Mouse (Mus musculus) kidney, embryonic 16.5 days (tissue): ENCODE measurements around the gene Usp37. TPM values are rescaled to one million over a fixed set of nuclear protein-coding genes. Genes with fewer than 3 reads are reported as not detected.

Experiments used
- ATAC-seq: fragments of 200-750 bp; cut with Nextera tagmentation; 2 replicates; pipeline ENCODE4 v1.8.0; 2017; ENCODE audit warnings: moderate TSS enrichment; ENCODE audit not compliant: low FRiP score, low TSS enrichment
- H3K27ac ChIP-seq: fragments of 300-500 bp; sonication (generic); 2 replicates; pipeline ENCODE4 v1.5.1; 2014; ENCODE audit warnings: low read length
- H3K27me3 ChIP-seq: fragments of 300-500 bp; sonication (generic); 2 replicates; pipeline ENCODE4 v1.6.1; 2014; ENCODE audit warnings: low read length, control low read depth, mixed read lengths; ENCODE audit not compliant: insufficient read depth
- H3K36me3 ChIP-seq: fragments of 300-500 bp; sonication (generic); 2 replicates; pipeline ENCODE4 v1.6.1; 2014; ENCODE audit warnings: low read length, control low read depth, mixed read lengths; ENCODE audit not compliant: insufficient read depth
- H3K4me1 ChIP-seq: fragments of 300-500 bp; sonication (generic); 2 replicates; pipeline ENCODE4 v1.6.1; 2014; ENCODE audit warnings: low read length, control low read depth, mixed read lengths; ENCODE audit not compliant: insufficient read depth
- H3K4me2 ChIP-seq: fragments of 300-500 bp; sonication (generic); replicated peaks from 2 replicates; pipeline ENCODE4 v1.6.1; 2014; ENCODE audit warnings: low read depth, low read length
- H3K4me3 ChIP-seq: fragments of 300-500 bp; sonication (generic); 2 replicates; pipeline ENCODE4 v1.5.1; 2014; ENCODE audit warnings: mild to moderate bottlenecking, low read length
- H3K9ac ChIP-seq: fragments of 300-500 bp; sonication (generic); replicated peaks from 2 replicates; pipeline ENCODE4 v1.6.1; 2014; ENCODE audit warnings: low read length
- H3K9me3 ChIP-seq: fragments of 300-500 bp; sonication (generic); 2 replicates; pipeline ENCODE4 v1.6.1; 2016; ENCODE audit warnings: low read length, control low read depth
- WGBS: fragments of 180-500 bp; shearing (Covaris S2); extraction: QIAGEN DNeasy Blood & Tissue Kit; methylation state at CpG from one replicate; pipeline ENCODE4 v1.1.7; 2014; 5-methylcytosine and 5-hydroxymethylcytosine counted together
- polyA plus RNA-seq: library from polyadenylated mRNA; unstranded; fragments of >200 nt; fragmentation: Nextera tagmentation; extraction: Ambion mirVana; gene quantifications from 2 replicates; pipeline ENCODE4 v1.2.1, GENCODE M21; 2015

Usp37 gene
- polyA plus RNA-seq, 1 experiment from 2014 or later, result 31.5 TPM

DNA sequence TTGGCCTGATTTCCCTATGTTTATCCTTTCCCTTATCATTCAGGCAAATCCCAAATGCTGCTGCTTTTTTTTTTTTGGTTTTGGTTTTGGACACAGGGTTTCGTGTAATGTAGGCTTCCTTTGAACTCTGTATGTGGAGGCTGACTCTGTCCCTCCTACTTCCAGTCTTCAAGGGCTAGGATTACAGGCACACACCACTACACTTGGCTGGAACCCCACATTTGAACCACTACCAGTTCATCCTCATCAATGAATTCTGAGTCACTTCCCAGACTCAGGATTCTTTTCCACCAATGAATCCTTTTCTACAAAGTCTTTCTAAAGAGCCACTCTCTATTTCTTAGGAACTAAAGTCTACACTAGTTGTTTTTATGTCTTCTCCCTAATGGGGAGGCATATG lies 43.0 kb downstream of the Usp37 start:
- Histone ChIP-seq H3K4me1 (peaks cover 10% of the 10 kb centered on the region), H3K27ac (no peak overlapping the region), H3K27me3 (no peaks in the 10 kb centered on the region), H3K36me3 (0 out of 2 replicates have a peak, but pooled peaks cover 3% of the 10 kb centered on the region), H3K4me3 (no peak overlapping the region), H3K9ac (0 out of 2 replicates have a peak overlapping the region, but pooled peaks have one; percentile 22), H3K4me2 (no peak overlapping the region), H3K9me3 (no peaks in the 10 kb centered on the region)
- no peak for ATAC-seq
- WGBS, result 55% methylated on average over 1 of the region's 1 CpGs

DNA sequence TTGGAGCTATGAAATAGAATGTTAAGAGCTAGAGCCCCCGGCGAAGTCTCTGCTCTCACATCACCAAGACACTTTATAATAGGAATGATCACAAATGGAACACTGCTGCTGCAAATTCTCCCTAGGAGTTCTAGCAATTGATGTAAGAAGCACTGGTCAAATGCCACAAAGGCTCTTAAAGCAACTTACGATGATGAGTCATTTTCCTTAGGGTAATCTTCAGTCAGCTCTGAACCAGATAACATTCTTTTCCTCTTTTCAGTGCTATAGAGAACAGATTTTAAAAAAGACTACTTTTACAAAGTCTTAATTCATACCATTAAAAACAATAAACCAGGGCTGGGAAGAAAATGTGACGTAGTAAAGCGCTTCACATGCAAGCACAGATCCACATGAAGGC lies 58.3 kb downstream of the Usp37 start:
- H3K27me3 ChIP-seq, result no peaks in the 10 kb centered on the region
- peaks cover 47% of the 10 kb centered on the region for H3K36me3 ChIP-seq
- H3K27ac ChIP-seq, result no peak overlapping the region
- ATAC-seq, result no peak
- no peak overlapping the region for H3K4me2 ChIP-seq
- 97% methylated on average over 5 of the region's 5 CpGs for WGBS
- no peak overlapping the region for H3K9ac ChIP-seq
- H3K4me3 ChIP-seq, result no peak overlapping the region
- no peaks in the 10 kb centered on the region for H3K9me3 ChIP-seq
- H3K4me1 ChIP-seq, result no peaks in the 10 kb centered on the region

DNA sequence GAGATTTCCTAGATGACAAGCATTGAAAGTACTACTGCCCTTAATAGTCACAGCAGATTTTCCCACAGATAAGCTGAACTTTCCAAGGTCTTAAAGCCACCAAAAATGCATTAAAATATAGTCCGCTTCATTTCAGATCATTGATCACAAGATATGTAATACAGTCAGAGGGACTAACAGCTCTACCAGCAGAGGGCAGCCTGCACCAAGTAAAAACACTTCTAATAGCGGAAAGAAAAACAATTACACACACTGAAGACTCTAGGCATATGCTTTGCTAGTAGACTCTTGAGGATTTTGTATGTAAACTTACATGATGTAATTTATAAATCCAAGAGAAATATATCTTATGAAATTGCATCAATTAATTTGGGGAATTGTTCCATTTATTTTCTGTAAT lies 83.8 kb downstream of the Usp37 start:
- Histone ChIP-seq H3K4me1 (no peaks in the 10 kb centered on the region), H3K27ac (no peak overlapping the region), H3K4me3 (no peak overlapping the region), H3K27me3 (no peaks in the 10 kb centered on the region), H3K36me3 (peaks cover 43% of the 10 kb centered on the region; the same call in 1 of the 2 replicates), H3K4me2 (no peak overlapping the region), H3K9ac (no peak overlapping the region), H3K9me3 (no peaks in the 10 kb centered on the region)
- no peak for ATAC-seq
- WGBS, result 68% methylated on average over 2 of the region's 2 CpGs

DNA sequence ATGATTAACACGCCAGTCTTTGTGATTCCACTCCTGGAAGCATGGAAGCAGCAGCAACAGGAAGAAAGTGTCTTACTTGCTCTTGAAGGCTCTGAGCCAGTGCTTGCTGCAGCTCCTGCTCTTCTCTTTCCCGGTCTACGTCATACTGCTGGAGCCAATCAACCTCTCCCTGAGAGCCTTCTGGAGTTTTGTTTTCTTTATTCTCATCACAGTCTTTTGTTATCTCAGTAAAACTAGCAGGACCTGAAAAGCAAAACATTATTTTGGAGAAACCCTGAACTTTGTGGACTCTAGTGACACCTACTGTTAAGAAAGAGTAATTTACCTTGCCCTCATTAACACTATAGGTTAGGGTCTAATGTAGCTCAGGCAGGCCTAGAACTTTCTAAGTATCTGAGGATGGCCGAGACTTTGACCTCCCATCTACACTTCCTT lies 91.5 kb downstream of the Usp37 start:
- Histone ChIP-seq H3K4me3 (no peak overlapping the region), H3K4me2 (no peak overlapping the region), H3K9me3 (no peaks in the 10 kb centered on the region), H3K27ac (peak overlapping the region; percentile 56; the same call in 1 of the 2 replicates), H3K36me3 (peaks cover 44% of the 10 kb centered on the region), H3K27me3 (no peaks in the 10 kb centered on the region), H3K4me1 (no peaks in the 10 kb centered on the region), H3K9ac (no peak overlapping the region)
- 39% methylated on average over 4 of the region's 4 CpGs for WGBS
- peak; percentile 70; the same call in 1 of the 2 replicates for ATAC-seq

DNA sequence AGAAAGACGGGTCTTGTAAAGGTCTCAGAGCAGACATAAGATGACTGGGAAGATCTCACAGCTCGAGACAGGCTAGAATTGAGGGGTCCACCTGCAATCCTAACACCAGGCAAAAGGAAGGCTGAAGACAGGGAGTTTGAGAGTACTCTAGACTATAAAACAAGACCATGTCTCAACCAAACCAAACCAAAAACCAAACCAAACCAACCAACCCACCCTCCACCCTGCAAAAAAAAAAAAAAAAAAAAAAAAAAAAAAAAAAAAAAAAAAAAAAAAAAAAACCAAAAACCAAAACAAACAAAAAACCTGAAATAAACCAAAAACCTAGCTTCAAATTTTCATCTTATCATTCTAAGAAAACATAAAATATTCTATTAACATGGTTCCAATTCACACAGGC lies 99.5 kb downstream of the Usp37 start:
- Histone ChIP-seq H3K4me1 (no peaks in the 10 kb centered on the region), H3K9me3 (no peaks in the 10 kb centered on the region), H3K4me3 (no peak overlapping the region), H3K4me2 (no peak overlapping the region), H3K27ac (no peak overlapping the region), H3K36me3 (peaks cover 50% of the 10 kb centered on the region), H3K27me3 (no peaks in the 10 kb centered on the region), H3K9ac (no peak overlapping the region)
- WGBS, result 90% methylated on average over 2 of the region's 2 CpGs
- ATAC-seq, result no peak

DNA sequence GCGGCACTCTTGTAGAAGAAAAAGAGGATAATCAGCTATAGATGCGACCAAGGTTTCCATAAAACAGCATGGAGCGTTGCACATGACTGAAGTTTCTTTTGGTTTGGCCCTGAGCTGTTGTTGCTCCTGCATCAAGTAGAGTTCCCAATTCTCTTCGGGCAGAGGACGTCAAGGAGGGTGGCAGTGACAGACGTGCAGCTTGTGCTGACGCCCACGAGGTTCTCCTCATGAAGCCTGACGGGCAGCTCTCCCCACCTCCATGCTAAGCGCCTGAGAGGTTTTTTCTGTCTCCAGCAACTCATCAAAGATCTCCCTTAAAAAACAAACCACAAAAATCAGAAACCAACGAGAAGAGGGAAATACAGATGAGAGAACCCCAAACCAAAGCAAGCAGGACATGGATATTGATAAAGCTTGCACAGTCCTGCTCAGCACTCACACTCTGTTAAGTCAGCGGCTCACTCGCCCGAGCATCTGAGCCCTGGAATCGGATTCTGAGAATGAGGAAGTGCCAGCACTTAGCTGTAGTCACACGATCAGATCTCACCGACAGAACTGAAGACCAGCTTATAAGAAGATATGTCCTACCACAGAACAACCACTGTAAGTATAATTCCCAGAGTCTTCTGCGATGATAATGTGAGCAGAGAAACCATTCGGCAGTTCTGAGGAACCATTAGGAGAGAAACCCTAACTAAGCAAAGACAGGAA lies 104.8 kb downstream of the Usp37 start:
- Histone ChIP-seq H3K9ac (no peak overlapping the region), H3K9me3 (no peaks in the 10 kb centered on the region), H3K4me1 (0 out of 2 replicates have a peak, but pooled peaks cover 3% of the 10 kb centered on the region), H3K27ac (no peak overlapping the region), H3K27me3 (no peaks in the 10 kb centered on the region), H3K4me3 (no peak overlapping the region), H3K4me2 (no peak overlapping the region), H3K36me3 (peaks cover 57% of the 10 kb centered on the region)
- WGBS, result 89% methylated on average over 19 of the region's 19 CpGs
- ATAC-seq, result no peak

DNA sequence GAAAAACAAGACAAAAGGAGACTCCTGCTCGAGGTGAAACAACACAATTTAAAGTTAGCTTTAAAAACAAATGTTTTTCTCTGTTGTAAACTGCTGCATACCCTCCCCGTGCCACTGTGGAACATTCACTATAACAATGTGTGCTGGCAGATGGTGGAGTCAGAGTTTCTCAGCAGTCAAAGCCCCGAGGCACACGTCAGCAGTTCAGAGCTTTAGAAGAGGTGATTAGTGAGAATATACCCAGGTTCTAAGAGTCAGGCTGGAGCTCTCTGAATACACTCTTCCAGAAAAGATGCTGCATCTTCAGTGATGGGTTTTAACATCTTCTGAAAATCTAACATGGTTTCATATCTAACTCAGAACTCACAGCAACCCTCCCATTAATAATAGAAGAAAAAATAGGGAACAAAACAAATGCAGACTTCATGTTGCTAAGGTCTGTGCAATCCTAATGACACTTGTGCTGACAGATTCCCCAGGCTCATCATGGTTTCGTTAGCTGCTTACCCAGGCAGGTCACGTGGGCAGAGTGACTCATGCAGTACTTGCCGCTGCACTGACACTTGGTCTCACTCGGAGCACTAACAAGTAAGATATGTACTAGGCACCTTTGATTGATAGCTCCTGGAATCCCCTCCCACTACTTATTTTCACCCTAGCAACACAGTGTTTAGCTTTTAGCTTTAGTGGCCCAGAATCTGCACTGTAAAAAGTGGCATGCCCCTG lies 106.2 kb downstream of the Usp37 start:
- H3K27ac ChIP-seq, result no peak overlapping the region
- no peaks in the 10 kb centered on the region for H3K27me3 ChIP-seq
- H3K9ac ChIP-seq, result no peak overlapping the region
- 0 out of 2 replicates have a peak, but pooled peaks cover 3% of the 10 kb centered on the region for H3K4me1 ChIP-seq
- H3K4me3 ChIP-seq, result no peak overlapping the region
- no peak for ATAC-seq
- H3K9me3 ChIP-seq, result no peaks in the 10 kb centered on the region
- 77% methylated on average over 8 of the region's 8 CpGs for WGBS
- peaks cover 53% of the 10 kb centered on the region for H3K36me3 ChIP-seq
- H3K4me2 ChIP-seq, result no peak overlapping the region

DNA sequence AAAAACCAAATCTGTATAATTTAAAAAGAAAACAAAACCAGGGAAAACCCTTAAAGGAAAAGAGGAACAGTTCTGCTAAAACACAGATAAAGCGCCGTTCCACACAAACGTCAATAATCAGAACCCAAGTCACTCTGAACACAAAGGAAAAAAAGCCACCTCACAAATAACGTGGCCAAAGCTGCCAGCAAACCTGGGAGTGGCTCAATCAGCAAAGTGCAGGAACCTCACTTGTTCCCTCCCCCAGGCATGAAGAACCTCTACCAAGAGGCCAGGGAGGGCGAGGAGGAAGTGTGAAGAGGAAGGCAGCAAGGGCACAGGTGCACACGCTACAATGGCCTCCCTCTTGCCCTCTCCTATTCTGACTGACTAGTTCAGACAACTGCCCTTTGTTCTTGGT lies 108.5 kb downstream of the Usp37 start:
- Histone ChIP-seq H3K4me1 (0 out of 2 replicates have a peak, but pooled peaks cover 3% of the 10 kb centered on the region), H3K4me2 (no peak overlapping the region), H3K36me3 (peaks cover 45% of the 10 kb centered on the region), H3K27me3 (no peaks in the 10 kb centered on the region), H3K27ac (no peak overlapping the region), H3K4me3 (no peak overlapping the region), H3K9me3 (no peaks in the 10 kb centered on the region), H3K9ac (no peak overlapping the region)
- WGBS, result 82% methylated on average over 6 of the region's 6 CpGs
- ATAC-seq, result no peak

DNA sequence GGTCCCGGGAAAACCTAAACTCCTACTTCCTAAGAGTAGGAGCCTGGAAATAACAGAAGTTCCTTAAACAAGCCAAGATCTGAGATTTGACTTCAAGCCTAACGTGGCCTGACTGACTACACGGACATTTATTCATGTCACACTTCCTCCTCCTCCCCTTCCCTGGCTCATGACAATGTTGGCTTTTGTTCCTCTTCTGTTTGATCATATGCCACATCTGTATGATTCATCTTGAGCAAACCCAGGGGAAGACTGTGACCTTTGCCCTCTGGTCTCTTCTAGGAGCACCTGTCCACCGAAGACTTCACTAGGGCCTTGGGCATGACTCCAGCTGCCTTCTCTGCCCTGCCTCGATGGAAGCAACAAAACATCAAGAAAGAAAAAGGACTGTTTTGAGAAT lies 109.5 kb downstream of the Usp37 start:
- H3K27me3 ChIP-seq, result no peaks in the 10 kb centered on the region
- ATAC-seq, result no peak
- H3K4me1 ChIP-seq, result 0 out of 2 replicates have a peak, but pooled peaks cover 3% of the 10 kb centered on the region
- H3K27ac ChIP-seq, result no peak overlapping the region
- peaks cover 37% of the 10 kb centered on the region for H3K36me3 ChIP-seq
- H3K9ac ChIP-seq, result no peak overlapping the region
- WGBS, result 45% methylated on average over 5 of the region's 5 CpGs
- H3K4me3 ChIP-seq, result no peak overlapping the region
- no peak overlapping the region for H3K4me2 ChIP-seq
- no peaks in the 10 kb centered on the region for H3K9me3 ChIP-seq

DNA sequence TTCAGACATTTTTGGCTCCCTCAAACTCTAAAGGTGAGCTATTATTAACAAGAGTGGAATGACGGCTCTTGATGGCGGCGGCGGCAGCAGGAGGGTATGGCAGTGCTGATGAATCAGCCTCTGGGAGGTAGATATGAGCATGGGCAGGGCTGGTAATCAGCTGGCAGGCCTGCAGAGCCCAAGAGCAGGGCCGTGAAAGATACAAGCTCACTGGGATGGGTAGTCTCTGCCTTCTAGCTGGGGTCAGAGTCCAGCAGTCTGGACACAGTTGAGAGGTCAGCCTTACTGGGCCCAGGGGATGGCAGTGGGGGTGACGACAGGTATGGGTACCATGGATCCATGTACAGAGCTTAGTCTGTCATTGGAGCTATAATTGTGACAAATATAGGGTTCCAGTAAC lies 110.9 kb downstream of the Usp37 start:
- Histone ChIP-seq H3K27ac (no peak overlapping the region), H3K4me1 (0 out of 2 replicates have a peak, but pooled peaks cover 3% of the 10 kb centered on the region), H3K9me3 (no peaks in the 10 kb centered on the region), H3K36me3 (peaks cover 24% of the 10 kb centered on the region), H3K27me3 (no peaks in the 10 kb centered on the region), H3K4me2 (no peak overlapping the region), H3K4me3 (no peak overlapping the region), H3K9ac (no peak overlapping the region)
- WGBS, result 83% methylated on average over 6 of the region's 6 CpGs
- peak; percentile 65; the same call in 1 of the 2 replicates for ATAC-seq
